Mouse (Mus musculus): ENCODE results near the gene Wfdc2. TPM values are rescaled to one million over a fixed set of nuclear protein-coding genes. Genes with fewer than 3 reads are reported as not detected.
A peak's percentile ranks its signal among the peaks of the same experiment; 100 is the strongest.

The Wfdc2 gene
- 0.76 and 1.2 TPM in 2 replicates for polyA plus RNA-seq (2012; rRNA removed)

GRCm38 (mm10) chr2:164562391-164563188 is at the start of gene Wfdc2:
Gene Wfdc2 (plus strand): TSS chr2:164562413.
- DNase-seq (ENCODE audit: extremely low spot score in 1 of 2, low spot score in 1 of 2): no peak

GRCm38 (mm10) chr2:164513389-164513788 is 48.8 kb upstream of the Wfdc2 start:
- no peak for DNase-seq (ENCODE audit: extremely low spot score in 1 of 2, low spot score in 1 of 2)

- no peak for DNase-seq (ENCODE audit: extremely low spot score in 1 of 2, low spot score in 1 of 2)
Observed at GRCm38 (mm10) chr2:164514916-164515315, 47.3 kb upstream of the Wfdc2 start.

GRCm38 (mm10) chr2:164515897-164516296 is 46.3 kb upstream of the Wfdc2 start:
- peak in 1 of 2 experiments; percentile 22 for DNase-seq (ENCODE audit: extremely low spot score in 1 of 2, low spot score in 1 of 2)

- DNase-seq (ENCODE audit: extremely low spot score in 1 of 2, low spot score in 1 of 2): no peak
Observed at GRCm38 (mm10) chr2:164516592-164516991, 45.6 kb upstream of the Wfdc2 start.

- peak in 1 of 2 experiments; percentile 63 for DNase-seq (ENCODE audit: extremely low spot score in 1 of 2, low spot score in 1 of 2)
Observed at GRCm38 (mm10) chr2:164517485-164518221, 44.6 kb upstream of the Wfdc2 start.

- peak in 1 of 2 experiments; percentile 31 for DNase-seq (ENCODE audit: extremely low spot score in 1 of 2, low spot score in 1 of 2)
Observed at GRCm38 (mm10) chr2:164518266-164519170, 43.7 kb upstream of the Wfdc2 start.

GRCm38 (mm10) chr2:164519171-164519526 is 43.1 kb upstream of the Wfdc2 start:
- no peak for DNase-seq (ENCODE audit: extremely low spot score in 1 of 2, low spot score in 1 of 2)

- peak in 1 of 2 experiments; percentile 32 for DNase-seq (ENCODE audit: extremely low spot score in 1 of 2, low spot score in 1 of 2)
Observed at GRCm38 (mm10) chr2:164520782-164521181, 41.4 kb upstream of the Wfdc2 start.

- DNase-seq (ENCODE audit: extremely low spot score in 1 of 2, low spot score in 1 of 2): peak in 1 of 2 experiments; percentile 46
Observed at GRCm38 (mm10) chr2:164521841-164522240, 40.4 kb upstream of the Wfdc2 start.

GRCm38 (mm10) chr2:164522280-164522679 is 39.9 kb upstream of the Wfdc2 start:
- no peak for DNase-seq (ENCODE audit: extremely low spot score in 1 of 2, low spot score in 1 of 2)

- DNase-seq (ENCODE audit: extremely low spot score in 1 of 2, low spot score in 1 of 2): no peak
Observed at GRCm38 (mm10) chr2:164523301-164523773, 38.9 kb upstream of the Wfdc2 start.

- no peak for DNase-seq (ENCODE audit: extremely low spot score in 1 of 2, low spot score in 1 of 2)
Observed at GRCm38 (mm10) chr2:164528557-164528956, 33.7 kb upstream of the Wfdc2 start.

- peak; percentile 44 to 89 for DNase-seq (ENCODE audit: extremely low spot score in 1 of 2, low spot score in 1 of 2)
Observed at GRCm38 (mm10) chr2:164531169-164531568, 31.0 kb upstream of the Wfdc2 start.

- no peak for DNase-seq (ENCODE audit: extremely low spot score in 1 of 2, low spot score in 1 of 2)
Observed at GRCm38 (mm10) chr2:164534315-164534714, 27.9 kb upstream of the Wfdc2 start.

- no peak for DNase-seq (ENCODE audit: extremely low spot score in 1 of 2, low spot score in 1 of 2)
Observed at GRCm38 (mm10) chr2:164537003-164537402, 25.2 kb upstream of the Wfdc2 start.

GRCm38 (mm10) chr2:164540652-164541427 is 21.4 kb upstream of the Wfdc2 start:
- no peak for DNase-seq (ENCODE audit: extremely low spot score in 1 of 2, low spot score in 1 of 2)

- DNase-seq (ENCODE audit: extremely low spot score in 1 of 2, low spot score in 1 of 2): peak; percentile 73 to 83
Observed at GRCm38 (mm10) chr2:164542132-164542531, 20.1 kb upstream of the Wfdc2 start.

GRCm38 (mm10) chr2:164542598-164542997 is 19.6 kb upstream of the Wfdc2 start:
- no peak for DNase-seq (ENCODE audit: extremely low spot score in 1 of 2, low spot score in 1 of 2)

- no peak for DNase-seq (ENCODE audit: extremely low spot score in 1 of 2, low spot score in 1 of 2)
Observed at GRCm38 (mm10) chr2:164543745-164544144, 18.5 kb upstream of the Wfdc2 start.
